Mouse (Mus musculus) fibroblast of lung, adult 2 months (primary cell): ENCODE data around the gene Cbx1.
"Not testable (repeated sequence)": the region's sequence is repeated elsewhere in the genome, so short reads cannot be mapped to it uniquely, and the experiment has no call there.

Experiments used
- DNase-seq: peaks from one replicate; pipeline ENCODE4 v3.0.0-alpha.2; 2011; ENCODE audit warnings: low read depth

The Cbx1 gene

GRCm38 (mm10) chr11:96775665-96776064 lies 13.3 kb upstream of the Cbx1 start:
- DNase-seq: no peak

GRCm38 (mm10) chr11:96776068-96776467 lies 12.9 kb upstream of the Cbx1 start:
- no peak for DNase-seq

DNA sequence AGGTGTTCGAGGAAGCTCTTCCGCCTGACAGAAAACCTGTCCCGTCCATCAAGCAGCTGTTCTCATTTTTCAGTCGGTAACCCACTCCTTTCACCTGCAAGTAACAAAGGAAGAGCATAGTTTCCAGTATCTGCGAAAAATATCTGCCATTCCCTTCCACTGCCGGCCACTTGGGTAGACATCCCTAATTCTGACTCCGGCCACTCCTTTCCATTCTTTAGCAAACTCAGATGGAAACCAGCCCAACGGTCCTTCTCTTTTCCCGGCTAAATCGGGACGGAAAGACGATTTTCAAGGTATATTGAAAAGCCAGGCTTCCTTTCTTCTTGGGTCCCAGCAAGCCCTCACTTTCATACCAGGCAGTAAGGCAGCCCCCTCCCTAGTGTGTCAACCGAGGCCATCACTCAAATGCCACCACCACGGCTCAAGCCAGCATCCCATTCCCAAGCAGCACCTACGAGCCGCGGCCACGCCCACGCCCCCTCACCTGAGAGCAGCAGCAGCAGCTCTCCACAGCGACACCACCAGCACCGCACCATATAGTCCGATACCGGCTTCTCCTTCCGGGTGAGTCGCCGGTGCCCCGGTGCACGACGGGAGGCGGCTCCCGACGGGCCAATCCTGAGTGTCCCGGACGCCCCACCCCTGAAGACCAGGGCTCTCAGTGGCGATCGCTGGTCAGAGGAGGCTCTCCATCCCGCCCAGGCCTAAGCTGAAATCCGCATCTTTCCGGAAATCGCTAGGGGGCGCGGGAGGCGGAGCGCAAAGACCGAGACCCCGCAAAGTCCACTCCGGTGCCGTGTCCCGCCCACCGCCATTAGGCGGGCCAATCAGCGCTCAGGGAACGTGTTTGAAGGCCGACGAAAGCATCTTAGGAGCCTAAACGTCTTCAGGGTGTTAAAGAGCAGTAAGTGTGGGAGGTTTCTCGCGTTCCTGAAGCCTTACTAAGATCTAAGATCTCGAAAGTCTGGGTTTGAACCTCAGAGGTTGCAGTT lies 11.7 kb upstream of the Cbx1 start, which contains the start of gene Snx11:
Snx11 (minus strand) TSS at position 592 of the 995 bp plus-strand sequence.
- peak; percentile 99 for DNase-seq

- DNase-seq: not testable (repeated sequence)
Measured at GRCm38 (mm10) chr11:96778061-96778627, 10.8 kb upstream of the Cbx1 start.

DNA sequence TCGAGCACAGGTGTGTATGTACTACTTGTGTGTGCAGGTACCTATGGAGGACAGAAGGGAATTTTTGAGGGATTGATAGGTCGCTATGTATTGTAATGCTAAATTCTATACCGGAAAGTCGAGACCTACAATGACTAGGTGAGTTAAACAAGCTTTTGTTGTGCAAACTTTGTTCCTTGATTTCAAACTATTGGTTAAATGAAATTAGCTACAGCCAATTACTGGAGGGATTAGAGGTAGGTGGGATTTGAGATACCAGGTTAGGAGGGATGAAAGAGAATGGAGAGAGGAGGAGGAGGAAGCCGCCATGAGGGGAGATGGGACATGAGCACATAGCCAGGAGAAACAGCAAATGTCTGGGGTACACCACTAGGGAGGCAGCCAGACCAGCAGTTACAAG lies 8.6 kb upstream of the Cbx1 start:
- no peak for DNase-seq

GRCm38 (mm10) chr11:96781425-96781824 lies 7.5 kb upstream of the Cbx1 start:
- DNase-seq: no peak

GRCm38 (mm10) chr11:96784847-96785246 lies 4.1 kb upstream of the Cbx1 start:
- not testable (repeated sequence) for DNase-seq

DNA sequence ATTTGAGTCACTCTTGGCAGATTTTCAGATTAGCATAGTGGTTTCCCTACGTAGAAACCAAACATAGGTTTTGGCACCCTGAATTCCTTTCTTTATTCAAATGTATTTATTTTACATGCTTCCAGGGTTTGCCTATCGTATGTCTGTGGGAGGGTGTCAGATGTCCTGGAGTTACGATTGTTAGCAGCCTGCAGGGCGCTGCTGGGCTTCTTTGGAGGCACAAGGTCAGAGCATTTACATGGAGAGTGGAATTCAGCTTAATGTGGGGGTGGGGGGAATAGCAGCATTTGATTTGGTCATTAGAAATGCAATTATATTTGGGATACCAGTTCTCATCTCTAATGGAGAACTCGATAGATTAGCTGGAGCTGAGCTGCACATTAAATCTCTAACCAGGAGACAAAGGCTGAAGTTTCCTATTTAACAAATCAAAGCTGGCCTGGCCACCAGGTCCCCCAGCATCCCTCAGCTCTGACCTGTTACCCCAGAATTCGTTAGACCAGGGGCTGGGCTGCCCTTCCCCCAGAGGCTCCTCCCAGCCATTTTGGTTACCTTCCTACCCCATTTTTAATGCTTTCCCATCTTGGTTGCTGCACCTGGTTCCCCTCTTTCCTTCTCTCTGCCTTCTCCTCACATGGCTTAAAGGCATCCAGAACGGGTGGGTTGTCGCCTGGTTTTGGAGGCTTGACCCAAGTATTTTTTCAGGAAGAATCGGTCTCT lies 2.0 kb upstream of the Cbx1 start:
- no peak for DNase-seq

- no peak for DNase-seq
Measured at GRCm38 (mm10) chr11:96789990-96790389, 1.1 kb downstream of the Cbx1 start.

GRCm38 (mm10) chr11:96790681-96791080 lies 1.8 kb downstream of the Cbx1 start:
- no peak for DNase-seq

GRCm38 (mm10) chr11:96795491-96795890 lies 6.6 kb downstream of the Cbx1 start:
- no peak for DNase-seq

DNA sequence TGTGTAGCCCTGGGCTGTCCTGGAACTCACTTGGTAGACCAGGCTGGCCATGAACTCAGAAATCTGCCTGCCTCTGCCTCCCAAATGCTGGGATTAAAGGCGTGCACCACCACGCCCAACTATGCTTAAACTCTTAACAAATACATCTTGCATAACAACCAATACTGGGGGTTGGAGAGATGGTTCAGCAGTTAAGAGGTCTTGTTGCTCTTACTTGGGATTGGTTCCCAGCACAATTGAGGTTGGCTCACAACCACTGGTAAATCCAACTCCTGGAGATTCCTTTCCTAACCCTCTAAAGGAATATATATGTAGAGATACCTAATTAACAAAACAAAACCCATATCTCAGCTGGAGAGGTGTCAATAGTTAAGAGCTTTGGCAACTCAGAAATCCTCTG lies 7.2 kb downstream of the Cbx1 start:
- DNase-seq: no peak

DNA sequence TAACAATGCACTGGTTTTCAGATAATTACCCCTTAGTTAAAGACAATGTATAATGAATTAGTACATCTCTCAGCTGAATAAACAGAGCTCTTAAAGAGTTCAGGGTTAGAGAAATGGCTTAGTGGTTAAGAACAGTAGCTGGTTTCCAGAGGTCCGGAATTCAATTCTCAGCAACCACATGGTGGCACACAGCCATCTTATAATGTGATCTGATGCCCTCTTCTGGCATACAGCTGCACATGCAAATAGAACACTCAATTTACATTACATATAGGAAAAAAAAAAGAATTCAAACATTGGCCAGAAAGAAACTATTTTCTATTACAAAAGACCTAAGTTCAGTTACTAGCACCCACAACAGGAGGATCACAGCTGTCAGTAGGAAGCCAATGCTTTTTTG lies 7.7 kb downstream of the Cbx1 start:
- no peak for DNase-seq

DNA sequence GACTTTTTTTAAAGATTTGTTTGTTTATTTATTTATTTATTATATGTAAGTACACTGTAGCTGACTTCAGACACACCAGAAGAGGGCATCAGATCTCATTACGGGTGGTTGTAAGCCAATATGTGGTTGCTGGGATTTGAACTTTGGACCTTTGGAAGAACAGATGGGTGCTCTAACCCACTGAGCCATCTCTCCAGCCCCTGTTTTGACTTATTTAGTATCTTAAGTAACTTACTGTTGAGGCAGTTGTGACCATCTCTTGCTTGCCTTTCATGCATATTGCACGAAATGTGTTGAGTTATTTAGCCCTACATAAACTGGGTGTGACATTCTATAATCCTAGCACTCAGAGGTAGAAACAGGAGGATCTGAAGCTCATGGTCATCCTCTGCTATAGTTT lies 10.6 kb downstream of the Cbx1 start:
- no peak for DNase-seq

DNA sequence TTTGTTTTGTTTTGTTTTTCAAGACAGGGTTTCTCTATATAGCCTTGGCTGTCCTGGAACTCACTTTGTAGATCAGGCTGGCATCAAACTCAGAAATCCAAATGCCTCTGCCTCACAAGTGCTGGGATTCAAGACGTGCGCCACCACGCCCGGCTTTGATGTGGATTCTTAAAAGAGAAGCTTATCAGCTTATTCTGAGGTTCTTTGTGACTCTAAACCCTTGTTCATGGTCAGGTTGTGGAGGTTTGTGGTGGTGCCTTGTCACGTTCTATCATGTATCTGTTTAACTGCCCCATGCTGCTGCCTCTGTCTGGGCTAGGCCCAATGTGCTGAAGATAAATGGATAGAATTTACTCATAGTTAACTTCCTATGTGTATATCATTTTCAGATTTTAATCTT lies 16.7 kb downstream of the Cbx1 start:
- no peak for DNase-seq

DNA sequence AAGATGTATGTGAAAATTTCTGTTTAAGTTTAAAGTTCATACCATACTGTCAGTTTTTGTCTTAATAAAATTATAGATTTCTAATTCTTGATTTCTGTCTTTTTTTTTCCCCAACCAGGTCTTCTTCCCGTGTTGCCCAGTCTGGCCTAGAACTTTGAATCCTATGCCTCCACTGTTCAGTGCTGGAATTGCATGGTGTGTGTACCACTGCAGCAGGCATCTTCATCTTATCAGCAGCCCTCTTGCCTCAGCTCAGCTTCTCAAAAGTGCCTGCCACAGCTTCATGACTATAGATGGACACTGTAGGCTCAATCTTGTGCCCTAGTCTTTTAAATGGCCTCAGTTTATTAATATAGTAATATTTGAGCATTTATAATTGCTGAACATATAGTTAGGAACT lies 19.1 kb downstream of the Cbx1 start:
- no peak for DNase-seq

GRCm38 (mm10) chr11:96809562-96810235 lies 20.8 kb downstream of the Cbx1 start:
- no peak for DNase-seq

DNA sequence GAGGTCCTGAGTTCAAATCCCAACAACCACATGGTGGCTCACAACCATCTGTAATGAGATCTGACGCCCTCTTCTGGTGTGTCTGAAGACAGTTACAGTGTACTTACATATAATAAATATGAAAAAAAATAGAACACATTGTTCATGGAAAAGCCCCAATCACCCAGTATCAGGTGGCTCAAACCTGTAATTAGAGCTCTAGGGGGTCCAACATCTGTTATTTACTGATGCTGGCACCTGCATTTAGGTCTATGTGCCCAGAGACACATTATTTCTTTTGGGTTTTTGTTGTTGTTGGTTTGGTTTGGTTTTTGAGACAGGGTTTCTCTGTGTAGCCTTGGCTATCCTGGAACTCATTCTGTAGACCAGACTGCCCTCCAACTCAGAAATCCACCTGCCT lies 22.3 kb downstream of the Cbx1 start:
- DNase-seq: not testable (repeated sequence)

GRCm38 (mm10) chr11:96813455-96813854 lies 24.5 kb downstream of the Cbx1 start:
- no peak for DNase-seq

- no peak for DNase-seq
Measured at GRCm38 (mm10) chr11:96813920-96814319, 25.0 kb downstream of the Cbx1 start.

DNA sequence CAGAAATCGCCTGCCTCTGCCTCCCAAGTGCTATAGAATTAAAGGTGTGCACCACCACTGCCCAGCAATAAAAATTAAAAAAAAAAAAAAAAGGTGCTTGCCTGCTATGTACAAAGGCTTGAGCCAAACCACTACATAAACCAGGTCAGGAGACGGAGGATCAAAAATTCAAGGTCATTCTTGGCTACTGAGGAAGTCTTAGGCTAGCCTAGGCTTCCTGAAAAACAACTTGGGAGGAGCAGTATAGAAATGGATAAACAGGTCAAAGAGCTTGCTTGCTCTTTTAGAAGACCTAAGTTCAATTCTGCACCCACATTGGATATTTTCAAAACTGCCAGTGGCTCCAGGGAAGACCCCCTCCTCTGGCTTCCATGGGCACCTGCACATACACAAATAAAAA lies 25.5 kb downstream of the Cbx1 start:
- no peak for DNase-seq

DNA sequence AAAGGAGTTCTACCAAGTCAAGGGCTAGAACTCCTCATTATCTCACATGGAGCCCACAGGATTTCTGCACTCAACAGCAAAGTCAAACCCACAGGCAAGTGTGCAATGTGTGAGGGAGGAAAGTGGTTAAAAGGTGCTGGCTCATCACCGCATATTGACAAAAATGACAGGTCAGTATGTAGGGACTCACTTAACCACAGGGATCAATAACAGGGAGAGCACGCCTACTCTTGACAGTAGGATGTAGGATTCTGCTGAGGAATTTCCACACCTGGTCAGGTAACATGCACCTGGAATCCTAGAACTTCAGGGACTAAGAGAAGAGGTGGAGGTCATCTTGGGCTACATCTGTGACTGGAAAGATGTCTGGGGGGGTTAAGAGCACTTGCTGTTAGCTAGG lies 27.0 kb downstream of the Cbx1 start:
- DNase-seq: no peak
